Mouse (Mus musculus) 416B (cell line): ENCODE measurements around the gene Sh2d3c.

ENCODE experiments used
- DNase-seq: peaks from one replicate; pipeline ENCODE4 v3.0.0; 2011; ENCODE audit warnings: low read depth

Gene Sh2d3c

GRCm38 (mm10) chr2:32791297-32791696 is 70.4 kb downstream of the Sh2d3c start:
- DNase-seq: no peak

GRCm38 (mm10) chr2:32795748-32796418 is 75.0 kb downstream of the Sh2d3c start:
- no peak for DNase-seq

- no peak for DNase-seq
These were observed 77.6 kb downstream of the Sh2d3c start for GRCm38 (mm10) chr2:32798251-32798962.
